Mouse (Mus musculus) lung, postnatal 36 days (tissue): ENCODE data around the gene Ttll5.
A peak's percentile ranks its signal among the peaks of the same experiment; 100 is the strongest.

Experiments used
- DNase-seq: peaks from one replicate; pipeline ENCODE4 v3.0.0; 2022; ENCODE audit warnings: mixed read lengths

Gene Ttll5

DNA sequence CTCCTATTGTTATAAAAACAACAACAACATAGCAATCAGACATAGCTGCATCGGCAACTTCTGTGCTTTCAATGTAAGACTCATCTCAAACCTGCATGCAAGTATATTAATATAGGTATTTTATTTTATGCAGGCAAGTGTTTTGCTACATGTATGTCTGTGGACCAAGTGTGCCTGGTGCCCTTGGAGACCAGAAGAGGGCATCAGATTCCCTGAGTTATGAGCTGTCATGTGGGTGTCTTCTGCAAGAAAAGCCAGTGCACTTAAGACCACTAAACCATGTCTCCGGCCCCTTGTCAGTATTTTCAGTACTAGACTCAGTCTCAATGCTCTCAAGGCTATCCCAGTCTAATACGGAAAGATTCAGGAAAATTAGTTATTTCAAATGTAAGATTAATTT, 106.3 kb downstream of the Ttll5 start:
- DNase-seq: no peak

DNA sequence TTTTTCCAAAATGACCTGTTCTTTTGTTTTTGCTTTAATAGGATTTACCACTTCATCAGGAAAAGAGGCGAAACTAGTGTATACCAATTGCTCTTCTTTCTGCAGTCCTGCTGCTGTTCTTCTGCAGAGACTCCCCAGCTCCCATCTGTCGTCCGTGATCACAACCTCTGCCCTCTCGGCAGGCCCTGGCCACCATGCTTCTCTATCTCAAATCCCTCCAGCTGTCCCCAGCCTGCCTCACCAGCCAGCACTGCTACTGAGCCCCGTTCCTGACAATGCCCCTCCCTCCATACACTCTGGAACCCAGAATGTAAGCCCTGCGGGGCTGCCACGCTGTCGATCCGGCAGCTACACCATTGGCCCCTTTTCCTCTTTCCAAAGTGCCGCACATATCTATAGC, 108.8 kb downstream of the Ttll5 start:
- DNase-seq: no peak

- no peak for DNase-seq
Observed at GRCm38 (mm10) chr12:85937384-85937783, 112.9 kb downstream of the Ttll5 start.

- DNase-seq: no peak
Observed at GRCm38 (mm10) chr12:85943456-85943855, 119.0 kb downstream of the Ttll5 start.

- no peak for DNase-seq
Observed at GRCm38 (mm10) chr12:85944419-85944818, 120.0 kb downstream of the Ttll5 start.

DNA sequence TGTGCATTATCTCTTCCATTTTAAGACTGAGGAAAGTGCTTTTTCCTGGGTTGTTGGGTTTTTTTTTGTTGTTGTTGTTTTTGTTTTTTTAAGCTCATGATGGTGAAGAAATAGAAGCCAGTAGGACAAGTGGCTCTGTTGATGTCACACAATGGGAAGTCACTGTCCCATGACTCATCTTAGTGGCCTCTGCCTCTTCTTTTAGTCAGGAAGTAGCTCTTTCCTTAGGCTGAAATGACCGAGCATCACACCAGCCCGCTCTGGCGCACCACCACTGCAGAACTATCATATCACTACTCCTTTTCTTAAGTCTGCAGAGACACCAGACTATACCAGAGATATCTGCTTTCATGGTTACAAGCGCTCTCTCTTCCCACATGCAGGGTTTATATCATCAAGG, 122.7 kb downstream of the Ttll5 start:
- no peak for DNase-seq

- no peak for DNase-seq
Observed at GRCm38 (mm10) chr12:85949667-85950066, 125.2 kb downstream of the Ttll5 start.

DNA sequence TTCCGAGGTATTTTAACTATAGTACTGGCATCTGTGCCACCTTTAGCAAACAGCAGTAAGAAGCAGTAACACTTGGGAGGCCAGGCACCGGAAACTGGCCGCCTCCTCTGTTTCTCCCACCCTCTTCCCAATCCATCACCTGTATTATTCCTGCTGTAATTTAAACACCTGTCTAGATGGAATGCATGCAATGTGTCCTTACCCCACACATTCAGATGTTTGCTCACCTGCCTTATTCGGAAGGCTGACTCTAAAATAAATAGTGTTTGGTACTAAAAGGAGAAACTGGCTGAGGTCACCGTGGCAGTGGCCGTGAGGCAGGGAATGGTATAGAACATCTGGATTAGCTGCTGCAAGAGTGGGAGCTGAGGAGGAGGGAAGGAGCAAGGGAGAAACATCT, 125.9 kb downstream of the Ttll5 start:
- no peak for DNase-seq

- no peak for DNase-seq
Observed at GRCm38 (mm10) chr12:85951036-85951435, 126.6 kb downstream of the Ttll5 start.

DNA sequence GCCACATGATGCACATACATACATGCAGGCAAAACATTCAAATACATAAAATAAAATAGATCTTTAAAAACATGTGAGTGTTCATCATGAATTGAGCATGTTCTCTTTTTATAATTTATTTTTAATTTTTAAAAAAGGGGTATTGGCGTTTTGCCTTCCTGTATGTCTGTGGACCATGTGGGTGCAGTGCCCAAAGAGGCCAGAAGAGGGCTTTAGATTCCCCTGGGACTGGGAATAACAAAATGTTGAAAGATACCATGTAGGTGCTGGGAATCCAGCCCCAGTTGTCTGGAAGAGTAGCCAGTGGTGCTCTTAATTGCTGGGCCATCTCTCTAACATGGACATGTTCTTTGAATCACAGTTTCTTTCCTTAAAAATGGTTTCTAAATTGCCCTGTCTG, 127.4 kb downstream of the Ttll5 start:
- no peak for DNase-seq

GRCm38 (mm10) chr12:85952349-85952748, 127.9 kb downstream of the Ttll5 start:
- DNase-seq: no peak

DNA sequence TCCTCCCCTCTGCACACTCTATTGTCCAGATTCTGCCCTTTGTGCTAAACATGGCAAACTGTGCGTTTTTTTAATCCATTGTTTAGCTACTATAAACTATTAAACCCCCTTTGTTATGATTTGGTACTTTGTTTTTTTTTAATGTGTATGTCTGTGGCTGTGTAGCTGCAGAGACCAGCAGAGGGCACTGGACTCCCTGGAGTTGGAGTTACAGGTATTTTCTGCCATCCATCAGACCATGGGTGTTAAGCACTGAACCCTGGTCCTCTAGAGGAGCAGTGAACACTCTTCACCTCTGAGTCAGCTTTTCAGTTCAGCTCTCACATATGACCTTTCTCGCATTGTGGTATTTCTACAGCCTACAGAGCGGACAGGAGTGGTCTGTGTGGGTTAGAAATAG, 129.7 kb downstream of the Ttll5 start:
- peak; percentile 62 for DNase-seq

GRCm38 (mm10) chr12:85955062-85955461, 130.6 kb downstream of the Ttll5 start:
- DNase-seq: no peak

GRCm38 (mm10) chr12:85955690-85956089, 131.2 kb downstream of the Ttll5 start:
- no peak for DNase-seq

DNA sequence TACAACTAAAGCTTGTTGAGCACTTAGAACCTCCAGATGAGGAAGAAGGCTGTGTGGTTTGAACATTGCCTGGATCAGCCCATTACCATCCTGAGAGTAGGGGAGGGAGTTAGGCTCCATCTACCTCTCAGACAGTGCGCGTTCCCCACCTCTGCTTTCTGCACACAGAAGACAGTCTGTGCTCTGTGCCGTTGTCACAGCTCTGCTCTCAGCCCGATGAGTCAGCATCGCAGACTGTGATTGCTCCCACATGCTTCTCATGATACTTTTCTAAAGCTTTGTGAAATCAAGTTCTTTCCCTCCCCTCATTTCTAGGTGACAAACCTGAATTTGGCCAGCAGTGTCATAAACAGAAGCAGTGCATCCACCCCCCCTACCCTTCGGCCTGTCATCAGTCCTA, 131.8 kb downstream of the Ttll5 start:
- DNase-seq: no peak

DNA sequence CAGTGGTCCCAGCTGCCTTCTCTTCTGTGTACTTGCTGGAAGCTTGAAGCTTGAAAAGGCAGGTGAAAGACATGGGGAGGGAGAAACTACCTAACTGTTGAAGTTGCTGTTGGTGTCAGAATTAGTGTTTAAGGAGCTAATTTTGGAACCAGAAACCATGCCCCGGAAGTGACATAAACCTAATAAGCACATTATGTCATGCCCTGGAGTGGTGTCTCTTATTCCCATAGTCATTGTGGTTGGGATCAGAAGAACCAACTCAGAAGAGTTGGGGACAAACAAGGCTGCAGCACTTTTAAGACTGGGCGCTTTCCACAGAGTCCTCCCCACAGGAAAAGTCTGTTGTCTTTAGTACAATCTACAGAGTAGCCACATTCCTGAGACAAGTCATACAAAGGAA, 134.0 kb downstream of the Ttll5 start:
- DNase-seq: no peak

GRCm38 (mm10) chr12:85959822-85960501, 135.5 kb downstream of the Ttll5 start:
- no peak for DNase-seq

- no peak for DNase-seq
Observed at GRCm38 (mm10) chr12:85960699-85961098, 136.2 kb downstream of the Ttll5 start.

DNA sequence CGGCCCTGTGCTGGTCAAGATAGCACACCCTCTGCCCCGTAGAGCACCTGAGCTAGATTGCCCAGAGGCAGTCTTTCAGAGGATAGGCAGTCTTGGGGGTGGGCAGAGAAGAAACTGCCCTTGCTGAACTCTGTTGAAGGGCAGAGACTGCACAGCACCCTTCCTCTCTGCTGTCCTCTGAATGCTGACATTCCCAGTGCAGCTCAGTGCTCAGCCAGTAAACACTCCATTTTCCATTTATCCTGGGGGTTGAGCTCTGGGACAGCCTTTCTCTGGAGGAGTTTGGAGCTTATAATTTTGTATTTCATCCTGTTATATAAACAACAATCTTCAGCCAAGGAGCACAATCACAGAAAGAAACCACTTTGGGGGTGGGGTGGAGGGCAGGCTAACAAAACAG, 138.7 kb downstream of the Ttll5 start:
- no peak for DNase-seq

GRCm38 (mm10) chr12:85963699-85964098, 139.2 kb downstream of the Ttll5 start:
- DNase-seq: peak; percentile 51

DNA sequence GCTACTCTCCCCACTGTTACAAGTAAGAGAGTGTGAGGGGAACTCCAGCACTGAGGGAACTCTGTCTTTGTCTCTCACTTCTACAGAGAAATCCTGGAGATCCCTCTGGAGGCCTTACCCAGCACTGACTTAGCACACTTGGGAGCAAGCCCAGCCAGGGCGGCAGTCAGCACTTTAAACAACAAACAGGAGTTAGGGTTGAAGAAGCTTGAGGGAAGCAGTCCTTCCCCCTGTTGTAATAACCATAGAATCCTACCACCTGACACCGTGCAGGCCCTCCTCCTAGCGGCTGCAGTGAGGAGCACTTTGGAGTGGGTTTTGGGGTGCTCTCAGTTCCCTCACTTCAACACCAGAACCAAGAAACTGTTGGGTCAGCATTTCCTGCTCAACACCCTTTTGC, 140.0 kb downstream of the Ttll5 start:
- no peak for DNase-seq

- no peak for DNase-seq
Observed at GRCm38 (mm10) chr12:85967812-85968211, 143.4 kb downstream of the Ttll5 start.

DNA sequence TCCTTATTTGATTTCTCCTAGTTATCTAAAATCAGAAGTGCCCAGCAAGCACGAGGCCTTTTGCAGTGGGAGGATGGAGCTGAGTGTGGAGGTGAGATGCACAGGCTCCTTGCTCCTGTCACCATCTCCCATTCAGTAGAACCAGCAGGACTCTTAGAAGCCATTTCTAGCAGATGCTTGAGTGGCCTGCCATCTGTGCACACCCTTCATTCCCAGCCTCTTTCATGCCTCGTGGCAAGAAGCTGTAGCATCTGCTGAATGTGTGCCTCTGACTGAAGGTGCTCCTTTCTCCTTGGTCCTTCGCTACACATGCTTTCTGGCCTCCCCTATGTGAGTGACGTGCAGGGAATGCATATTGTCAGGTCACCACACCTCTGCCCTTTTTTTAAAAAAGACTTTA, 143.9 kb downstream of the Ttll5 start:
- no peak for DNase-seq

DNA sequence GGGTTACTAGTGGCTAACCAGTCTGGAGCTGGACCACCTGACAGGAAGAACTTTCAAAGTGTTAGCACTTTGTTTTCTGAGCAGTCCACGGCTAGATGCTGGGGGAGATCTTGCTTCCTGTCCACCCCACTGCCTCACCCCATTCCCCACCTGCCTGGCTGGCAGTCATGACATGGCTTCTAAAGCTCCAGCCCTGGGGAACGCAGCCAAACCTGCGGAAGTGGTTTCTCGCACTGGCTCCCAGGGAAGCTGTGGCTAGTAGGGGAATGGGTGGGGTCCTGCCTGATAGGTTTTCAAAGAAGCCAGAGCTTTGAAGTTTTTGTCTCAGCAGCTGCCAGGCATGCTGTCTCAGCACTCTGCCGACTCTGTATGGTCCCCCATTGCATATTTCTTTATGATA, 145.1 kb downstream of the Ttll5 start:
- DNase-seq: peak; percentile 53

GRCm38 (mm10) chr12:85970191-85970590, 145.7 kb downstream of the Ttll5 start:
- DNase-seq: no peak
